Mouse (Mus musculus) neural tube, embryonic 15.5 days (tissue): Measurements from ENCODE around the gene Foxn3. TPM values are rescaled to one million over a fixed set of nuclear protein-coding genes. Genes with fewer than 3 reads are reported as not detected.

Experiments
- ATAC-seq: fragments of 200-750 bp; cut with Nextera tagmentation; 2 replicates; pipeline ENCODE4 v1.8.0; 2017; ENCODE audit warnings: mild to moderate bottlenecking, moderate TSS enrichment, moderate library complexity; ENCODE audit not compliant: low FRiP score
- H3K27ac ChIP-seq: fragments of 300-500 bp; sonication (generic); replicated peaks from 2 replicates; pipeline ENCODE4 v1.5.1; 2015; ENCODE audit warnings: mild to moderate bottlenecking, inconsistent platforms
- H3K27me3 ChIP-seq: fragments of 300-500 bp; sonication (generic); replicated peaks from 2 replicates; pipeline ENCODE4 v1.6.1; 2015; ENCODE audit warnings: inconsistent platforms
- H3K36me3 ChIP-seq: fragments of 300-500 bp; sonication (generic); 2 replicates; pipeline ENCODE4 v1.6.1; 2015; ENCODE audit warnings: inconsistent platforms
- H3K4me1 ChIP-seq: fragments of 300-500 bp; sonication (generic); 2 replicates; pipeline ENCODE4 v1.6.1; 2015; ENCODE audit warnings: inconsistent platforms
- H3K4me2 ChIP-seq: fragments of 300-500 bp; sonication (generic); 2 replicates; pipeline ENCODE4 v1.6.1; 2015; ENCODE audit warnings: inconsistent platforms, mild to moderate bottlenecking, moderate library complexity
- H3K4me3 ChIP-seq: fragments of 300-500 bp; sonication (generic); replicated peaks from 2 replicates; pipeline ENCODE4 v1.5.1; 2015; ENCODE audit warnings: mild to moderate bottlenecking, inconsistent platforms
- H3K9ac ChIP-seq: fragments of 300-500 bp; sonication (generic); replicated peaks from 2 replicates; pipeline ENCODE4 v1.6.1; 2015; ENCODE audit warnings: mild to moderate bottlenecking, inconsistent platforms
- H3K9me3 ChIP-seq: fragments of 300-500 bp; sonication (generic); replicated peaks from 2 replicates; pipeline ENCODE4 v1.6.1; 2016; ENCODE audit warnings: inconsistent platforms
- WGBS: fragments of 180-500 bp; shearing (Covaris S2); methylation state at CpG from one replicate; pipeline ENCODE4 v1.1.7; 2015; ENCODE audit warnings: mixed read lengths; 5-methylcytosine and 5-hydroxymethylcytosine counted together
- polyA plus RNA-seq: library from polyadenylated mRNA; unstranded; fragments of >200 nt; fragmentation: Nextera tagmentation; extraction: Ambion mirVana; gene quantifications from 2 replicates; pipeline ENCODE4 v1.2.1, GENCODE M21; 2015

Gene Foxn3
- polyA plus RNA-seq, 1 experiment from 2014 or later: 84.4 TPM

- no peak for ATAC-seq
- Histone ChIP-seq H3K36me3 (no peaks in the 10 kb centered on the region), H3K9me3 (no peaks in the 10 kb centered on the region), H3K4me2 (no peak overlapping the region), H3K4me3 (no peak overlapping the region), H3K27me3 (no peaks in the 10 kb centered on the region), H3K4me1 (peaks cover 80% of the 10 kb centered on the region), H3K9ac (no peak overlapping the region), H3K27ac (no peak overlapping the region)
- WGBS: 77% methylated on average over 16 of the region's 16 CpGs
Observed at GRCm38 (mm10) chr12:99332144-99332807, 231.1 kb downstream of the Foxn3 start.

- WGBS: 41% methylated on average over 8 of the region's 8 CpGs
- H3K4me1 ChIP-seq: peaks cover 73% of the 10 kb centered on the region
- no peak for ATAC-seq
Observed at GRCm38 (mm10) chr12:99331341-99331947, 231.9 kb downstream of the Foxn3 start.

GRCm38 (mm10) chr12:99330822-99331285, 232.5 kb downstream of the Foxn3 start:
- Histone ChIP-seq H3K9me3 (no peaks in the 10 kb centered on the region), H3K4me1 (peaks cover 73% of the 10 kb centered on the region), H3K27ac (no peak overlapping the region), H3K36me3 (no peaks in the 10 kb centered on the region), H3K9ac (no peak overlapping the region), H3K27me3 (no peaks in the 10 kb centered on the region), H3K4me3 (no peak overlapping the region), H3K4me2 (no peak overlapping the region)
- no peak for ATAC-seq
- WGBS: 67% methylated on average over 12 of the region's 12 CpGs

More at GRCm38 (mm10) chr12:99331341-99331947, 231.9 kb downstream of the Foxn3 start:
- no peak overlapping the region for H3K4me2 ChIP-seq
- no peak overlapping the region for H3K9ac ChIP-seq
- H3K4me3 ChIP-seq: no peak overlapping the region
- H3K27ac ChIP-seq: no peak overlapping the region
- no peaks in the 10 kb centered on the region for H3K27me3 ChIP-seq
- H3K9me3 ChIP-seq: no peaks in the 10 kb centered on the region
- H3K36me3 ChIP-seq: no peaks in the 10 kb centered on the region

GRCm38 (mm10) chr12:99329301-99330257, 233.8 kb downstream of the Foxn3 start:
- Histone ChIP-seq H3K9ac (no peak overlapping the region), H3K9me3 (no peaks in the 10 kb centered on the region), H3K4me2 (no peak overlapping the region), H3K27me3 (no peaks in the 10 kb centered on the region), H3K36me3 (no peaks in the 10 kb centered on the region), H3K27ac (peak overlapping the region; percentile 49), H3K4me1 (peaks cover 75% of the 10 kb centered on the region), H3K4me3 (no peak overlapping the region)
- WGBS: 11% methylated on average over 20 of the region's 20 CpGs
- 0 out of 2 replicates have a peak, but pooled peaks have one; percentile 32 for ATAC-seq

GRCm38 (mm10) chr12:99326157-99326556, 237.2 kb downstream of the Foxn3 start:
- H3K36me3 ChIP-seq: no peaks in the 10 kb centered on the region
- no peak overlapping the region for H3K9ac ChIP-seq
- H3K9me3 ChIP-seq: no peaks in the 10 kb centered on the region
- no peak for ATAC-seq
- no peak overlapping the region for H3K4me3 ChIP-seq
- no peak overlapping the region for H3K4me2 ChIP-seq
- H3K27ac ChIP-seq: no peak overlapping the region
- WGBS: 29% methylated on average over 8 of the region's 8 CpGs
- no peaks in the 10 kb centered on the region for H3K27me3 ChIP-seq
- H3K4me1 ChIP-seq: peaks cover 53% of the 10 kb centered on the region

DNA sequence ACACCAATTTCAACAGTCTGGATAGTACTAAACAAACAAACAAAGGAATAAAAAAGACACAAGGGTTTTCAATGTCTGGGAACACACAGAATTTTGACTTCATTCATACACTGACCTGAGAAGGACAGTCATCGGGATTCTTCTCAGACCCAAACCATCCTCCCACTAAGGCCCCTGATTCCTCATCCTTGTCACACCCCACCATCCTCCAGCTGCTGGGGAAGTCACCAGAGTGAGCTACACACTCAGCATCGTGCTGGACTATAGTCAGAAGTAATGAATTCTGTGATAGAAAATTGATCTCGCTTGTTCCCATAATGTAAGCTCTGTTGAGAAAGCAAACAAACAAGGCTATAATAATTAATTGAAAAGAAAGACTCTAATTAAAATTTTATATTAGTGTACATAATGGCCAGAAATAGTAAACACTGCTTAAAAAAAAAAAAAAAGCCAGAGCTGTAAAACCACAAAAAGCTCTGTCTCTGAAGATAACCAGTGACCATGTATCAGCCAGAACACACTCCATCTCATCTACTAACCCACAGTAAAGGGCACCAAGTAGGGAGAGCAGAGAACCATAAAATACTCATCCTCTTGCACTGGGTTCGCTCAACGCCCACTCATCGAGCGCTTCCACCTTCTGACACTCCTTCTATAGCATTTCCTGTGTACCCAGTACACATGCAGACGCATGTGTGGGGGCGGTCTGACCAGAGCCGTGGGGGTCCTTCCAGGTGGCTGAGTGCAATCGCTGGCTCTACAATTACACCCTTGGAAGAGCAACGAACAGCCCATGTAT, 241.6 kb downstream of the Foxn3 start:
- 69% methylated on average over 12 of the region's 12 CpGs for WGBS
- Histone ChIP-seq H3K27me3 (no peaks in the 10 kb centered on the region), H3K36me3 (no peaks in the 10 kb centered on the region), H3K4me2 (no peak overlapping the region), H3K4me3 (no peak overlapping the region), H3K4me1 (peaks cover 48% of the 10 kb centered on the region), H3K27ac (no peak overlapping the region), H3K9me3 (no peaks in the 10 kb centered on the region), H3K9ac (no peak overlapping the region)
- ATAC-seq: no peak

DNA sequence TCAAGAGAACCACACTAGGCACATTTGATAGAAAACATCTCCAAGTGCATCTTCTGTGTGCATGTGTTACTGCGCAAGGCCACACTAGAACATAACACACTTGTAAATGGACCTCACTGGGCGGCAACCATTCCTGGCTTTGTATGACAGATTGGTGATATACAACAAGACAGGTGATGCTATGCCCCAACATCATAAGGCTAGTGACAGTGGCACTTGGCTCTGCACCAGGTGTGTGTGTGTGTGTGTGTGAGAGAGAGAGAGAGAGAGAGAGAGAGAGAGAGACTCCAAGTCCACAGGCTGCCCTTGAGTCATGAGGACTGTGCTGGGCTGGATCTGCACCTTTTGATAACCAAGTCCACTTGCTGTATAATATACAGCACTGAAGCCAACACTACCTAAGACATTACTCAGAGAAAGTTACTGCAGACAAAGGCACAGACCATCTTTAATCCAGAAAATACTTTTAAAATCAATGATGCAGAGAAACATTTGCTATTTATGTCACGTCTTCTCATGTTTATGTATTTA, 242.4 kb downstream of the Foxn3 start:
- Histone ChIP-seq H3K9ac (no peak overlapping the region), H3K27ac (no peak overlapping the region), H3K4me2 (no peak overlapping the region), H3K36me3 (no peaks in the 10 kb centered on the region), H3K9me3 (no peaks in the 10 kb centered on the region), H3K4me3 (no peak overlapping the region), H3K27me3 (no peaks in the 10 kb centered on the region), H3K4me1 (peaks cover 43% of the 10 kb centered on the region)
- no peak for ATAC-seq
- 80% methylated on average over 3 of the region's 3 CpGs for WGBS

DNA sequence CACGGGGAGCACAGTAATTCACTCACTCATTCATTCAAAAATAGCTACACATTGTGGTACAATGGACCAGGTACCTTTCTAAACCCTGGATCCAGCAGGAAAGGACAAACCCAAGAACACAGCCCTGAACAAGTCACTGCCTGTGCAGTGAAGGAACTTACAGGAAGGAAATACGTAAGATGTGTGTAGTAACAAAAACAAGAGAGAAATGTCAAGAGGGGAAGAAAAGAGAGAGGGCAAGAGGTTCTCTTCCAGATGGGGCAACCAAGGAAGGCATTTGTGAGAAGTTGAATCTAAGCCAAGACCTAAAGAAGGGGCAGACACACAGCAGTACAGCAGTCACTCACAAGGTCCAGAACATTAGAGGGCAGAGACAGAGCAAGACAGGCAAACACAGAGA, 243.5 kb downstream of the Foxn3 start:
- no peaks in the 10 kb centered on the region for H3K9me3 ChIP-seq
- no peaks in the 10 kb centered on the region for H3K36me3 ChIP-seq
- H3K4me2 ChIP-seq: no peak overlapping the region
- H3K27me3 ChIP-seq: no peaks in the 10 kb centered on the region
- H3K9ac ChIP-seq: no peak overlapping the region
- H3K4me3 ChIP-seq: no peak overlapping the region
- no peak for ATAC-seq
- peaks cover 34% of the 10 kb centered on the region for H3K4me1 ChIP-seq
- H3K27ac ChIP-seq: no peak overlapping the region
- WGBS: 51% methylated on average over 2 of the region's 2 CpGs

GRCm38 (mm10) chr12:99319171-99319570, 244.2 kb downstream of the Foxn3 start:
- Histone ChIP-seq H3K27ac (no peak overlapping the region), H3K9me3 (no peaks in the 10 kb centered on the region), H3K4me2 (no peak overlapping the region), H3K27me3 (no peaks in the 10 kb centered on the region), H3K36me3 (no peaks in the 10 kb centered on the region), H3K4me1 (peaks cover 30% of the 10 kb centered on the region), H3K4me3 (no peak overlapping the region), H3K9ac (no peak overlapping the region)
- 38% methylated on average over 5 of the region's 5 CpGs for WGBS
- no peak for ATAC-seq

GRCm38 (mm10) chr12:99315931-99316330, 247.5 kb downstream of the Foxn3 start:
- Histone ChIP-seq H3K36me3 (no peaks in the 10 kb centered on the region), H3K9me3 (no peaks in the 10 kb centered on the region), H3K4me2 (no peak overlapping the region), H3K4me1 (peaks cover 31% of the 10 kb centered on the region), H3K9ac (no peak overlapping the region), H3K4me3 (no peak overlapping the region), H3K27me3 (no peaks in the 10 kb centered on the region), H3K27ac (no peak overlapping the region)
- WGBS: 91% methylated on average over 6 of the region's 6 CpGs
- no peak for ATAC-seq

GRCm38 (mm10) chr12:99314817-99315216, 248.6 kb downstream of the Foxn3 start:
- Histone ChIP-seq H3K4me3 (no peak overlapping the region), H3K4me2 (no peak overlapping the region), H3K27ac (no peak overlapping the region), H3K4me1 (peaks cover 25% of the 10 kb centered on the region), H3K36me3 (no peaks in the 10 kb centered on the region), H3K9me3 (no peaks in the 10 kb centered on the region), H3K27me3 (no peaks in the 10 kb centered on the region), H3K9ac (no peak overlapping the region)
- 64% methylated on average over 5 of the region's 5 CpGs for WGBS
- no peak for ATAC-seq
